Mouse (Mus musculus): ENCODE measurements around the gene Spata46. TPM values are rescaled to one million over a fixed set of nuclear protein-coding genes. Genes with fewer than 3 reads are reported as not detected.

The Spata46 gene
- total RNA-seq, 2 experiments from 2014 or later = not detected

- peak in 1 of 2 experiments; percentile 10 for DNase-seq
These were observed 34.5 kb downstream of the Spata46 start for GRCm38 (mm10) chr1:170343081-170343480.

- DNase-seq = no peak
These were observed 35.3 kb downstream of the Spata46 start for GRCm38 (mm10) chr1:170343906-170344305.

GRCm38 (mm10) chr1:170346266-170346665 lies 37.7 kb downstream of the Spata46 start:
- DNase-seq = no peak

GRCm38 (mm10) chr1:170351080-170351479 lies 42.5 kb downstream of the Spata46 start:
- DNase-seq = no peak

- DNase-seq = no peak
These were observed 44.7 kb downstream of the Spata46 start for GRCm38 (mm10) chr1:170353335-170353734.

GRCm38 (mm10) chr1:170360183-170360915 lies 51.7 kb downstream of the Spata46 start:
- no peak for DNase-seq

Other genes starting within 250 kb of the Spata46 start
- 10 to 100 TPM; 19.5 to 20.3 TPM for gene Ddr2, start 198.0 kb upstream of the Spata46 start, total RNA-seq (2021)
- gene Uap1, start 133.8 kb upstream of the Spata46 start, total RNA-seq (2021) = 10 to 100 TPM; 57.5 to 65.4 TPM
- gene Uhmk1, start 93.4 kb upstream of the Spata46 start, total RNA-seq (2021) = 10 to 100 TPM; 72.7 to 75.4 TPM
- gene Sh2d1b2, start 76.1 kb upstream of the Spata46 start, total RNA-seq (2021) = not detected
- gene Sh2d1b1, start 31.5 kb upstream of the Spata46 start, total RNA-seq (2021) = under 1 TPM; 0.33 to 0.40 TPM
- gene Gm7694, start 2.5 kb upstream of the Spata46 start, total RNA-seq (2021) = 1 to 10 TPM; 9.1 to 9.5 TPM